Mouse (Mus musculus): ENCODE measurements around the gene Gbx1. TPM values are rescaled to one million over a fixed set of nuclear protein-coding genes. Genes with fewer than 3 reads are reported as not detected.

Gbx1 gene
- total and polyA plus RNA-seq, 3 experiments: 0.08 to 0.49 TPM; not detected in 1

DNA sequence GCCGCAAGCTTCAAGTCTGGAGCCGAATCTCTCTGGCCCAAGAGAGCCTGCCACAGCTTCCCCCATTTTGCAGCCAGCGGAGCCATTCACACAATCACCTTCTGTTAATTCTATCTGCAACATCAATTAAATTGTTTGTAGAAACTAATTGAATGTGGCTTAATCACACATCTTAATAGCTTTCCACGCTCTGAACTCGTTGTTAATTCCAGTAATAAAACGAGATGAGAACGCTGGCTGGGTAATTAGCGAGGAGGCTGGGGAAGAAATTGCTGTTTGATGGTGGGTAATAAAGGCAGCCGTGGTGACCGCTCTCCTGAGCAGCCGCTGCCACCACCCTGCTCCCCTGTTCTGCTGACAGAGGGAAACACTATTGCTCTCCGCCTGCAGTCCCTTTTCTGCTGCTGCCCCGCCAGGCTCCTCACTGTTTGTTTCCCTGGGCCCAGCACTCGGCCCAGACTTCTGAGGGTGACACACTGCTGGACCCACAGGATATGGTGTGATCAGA, 36.5 kb downstream of the Gbx1 start:
- Histone ChIP-seq H3K27me3 (ENCODE audit: control insufficient read depth in 1 of 2, insufficient read depth in 2 of 2, low read length in 2 of 2) (no peaks in the 10 kb centered on the region), H3K79me2 (ENCODE audit: control insufficient read depth, insufficient read depth, low read length, poor library complexity) (no peaks in the 10 kb centered on the region), H3K27ac (ENCODE audit: control insufficient read depth, low read depth, low read length) (no peak overlapping the region), H3K4me3 (ENCODE audit: control insufficient read depth in 1 of 2, insufficient read depth in 1 of 2, low read depth in 2 of 2, low read length in 2 of 2) (no peak overlapping the region), H3K9me3 (replicated peaks; ENCODE audit: insufficient read depth, low read length) (no peaks in the 10 kb centered on the region), H3K4me1 (ENCODE audit: control insufficient read depth in 1 of 2, insufficient read depth in 2 of 2, low read length in 2 of 2) (no peaks in the 10 kb centered on the region), H3K9ac (ENCODE audit: control insufficient read depth, low read depth, low read length, poor library complexity, severe bottlenecking) (no peak overlapping the region), H3K36me3 (ENCODE audit: control insufficient read depth in 1 of 2, insufficient read depth in 2 of 2, low read length in 2 of 2) (peaks cover 0 to 30% of the 10 kb centered on the region in 2 experiments; a peak in 2 of 4 replicates)
- no peak for TF ChIP-seq USF1 (IDR thresholded peaks at IDR 0.05; ENCODE audit: low read depth, low read length)
- no peak for TF ChIP-seq TAL1 (IDR thresholded peaks at IDR 0.05; ENCODE audit: low read length)
- TF ChIP-seq ZNF384 (IDR thresholded peaks at IDR 0.05; ENCODE audit: low read depth, low read length): no peak
- TF ChIP-seq TBP (IDR thresholded peaks at IDR 0.05; ENCODE audit: low read depth, low read length): no peak
- no peak for TF ChIP-seq MAFK (IDR thresholded peaks at IDR 0.05; ENCODE audit: borderline replicate concordance, low read depth, low read length)
- no peak for TF ChIP-seq ELF1 (IDR thresholded peaks at IDR 0.05; ENCODE audit: low read depth, low read length)
- TF ChIP-seq CHD2 (IDR thresholded peaks at IDR 0.05; ENCODE audit: low read length): no peak
- no peak for TF ChIP-seq UBTF (IDR thresholded peaks at IDR 0.05; ENCODE audit: borderline replicate concordance, insufficient read depth, low read depth, low read length)
- no peak for TF ChIP-seq NRF1 (IDR thresholded peaks at IDR 0.05; ENCODE audit: insufficient read depth, low read depth, low read length, poor library complexity, severe bottlenecking)
- DNase-seq (ENCODE audit: low read depth, low spot score): no peak

DNA sequence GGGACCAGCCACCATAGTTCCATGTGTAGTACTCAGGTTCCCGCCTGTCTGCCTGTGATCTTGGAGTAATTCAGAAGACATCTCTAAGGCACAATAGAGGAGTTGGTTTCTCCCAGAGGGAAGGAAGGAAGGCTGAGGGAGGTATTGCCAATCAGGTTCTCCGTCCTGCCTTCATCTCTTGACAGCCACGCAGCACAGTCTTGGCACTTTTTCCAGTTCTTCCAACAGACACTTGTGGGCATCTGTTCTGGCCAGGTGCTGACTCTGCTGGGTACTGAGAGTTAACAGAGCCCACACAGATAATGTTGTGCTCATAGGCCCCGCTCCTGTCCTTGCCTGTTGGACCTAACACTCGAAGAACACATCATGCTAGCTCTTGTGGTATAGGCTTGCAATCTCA, 40.3 kb downstream of the Gbx1 start:
- Histone ChIP-seq H3K4me1 (ENCODE audit: control insufficient read depth in 1 of 2, insufficient read depth in 2 of 2, low read length in 2 of 2) (no peaks in the 10 kb centered on the region), H3K27me3 (ENCODE audit: control insufficient read depth in 1 of 2, insufficient read depth in 2 of 2, low read length in 2 of 2) (no peaks in the 10 kb centered on the region), H3K4me3 (ENCODE audit: control insufficient read depth in 1 of 2, insufficient read depth in 1 of 2, low read depth in 2 of 2, low read length in 2 of 2) (no peak overlapping the region), H3K36me3 (ENCODE audit: control insufficient read depth in 1 of 2, insufficient read depth in 2 of 2, low read length in 2 of 2) (peaks cover 0 to 22% of the 10 kb centered on the region in 2 experiments; a peak in 2 of 4 replicates), H3K9me3 (replicated peaks; ENCODE audit: insufficient read depth, low read length) (no peaks in the 10 kb centered on the region), H3K79me2 (ENCODE audit: control insufficient read depth, insufficient read depth, low read length, poor library complexity) (no peaks in the 10 kb centered on the region), H3K27ac (ENCODE audit: control insufficient read depth, low read depth, low read length) (no peak overlapping the region), H3K9ac (ENCODE audit: control insufficient read depth, low read depth, low read length, poor library complexity, severe bottlenecking) (no peak overlapping the region)
- no peak for TF ChIP-seq TCF12 (IDR thresholded peaks at IDR 0.05; ENCODE audit: low read depth, low read length)
- no peak for TF ChIP-seq POLR2AphosphoS2 (IDR thresholded peaks at IDR 0.05; ENCODE audit: low read length)
- TF ChIP-seq CHD2 (IDR thresholded peaks at IDR 0.05; ENCODE audit: low read length): no peak
- TF ChIP-seq USF1 (IDR thresholded peaks at IDR 0.05; ENCODE audit: low read depth, low read length): no peak
- TF ChIP-seq ZKSCAN1 (IDR thresholded peaks at IDR 0.05; ENCODE audit: low read depth, low read length): no peak
- no peak for TF ChIP-seq ZNF384 (IDR thresholded peaks at IDR 0.05; ENCODE audit: low read depth, low read length)
- TF ChIP-seq MAX (IDR thresholded peaks at IDR 0.05; ENCODE audit: low read length): no peak
- no peak for TF ChIP-seq BHLHE40 (IDR thresholded peaks at IDR 0.05; ENCODE audit: borderline replicate concordance, low read depth, low read length)
- no peak for TF ChIP-seq HCFC1 (IDR thresholded peaks at IDR 0.05; ENCODE audit: low read depth, low read length)
- TF ChIP-seq CHD1 (IDR thresholded peaks at IDR 0.05; ENCODE audit: low read depth, low read length): no peak
- TF ChIP-seq MAFK (IDR thresholded peaks at IDR 0.05; ENCODE audit: borderline replicate concordance, low read depth, low read length): no peak
- TF ChIP-seq EP300 (IDR thresholded peaks at IDR 0.05; ENCODE audit: low read depth in 1 of 2, low read length in 2 of 2): no peak
- TF ChIP-seq TBP (IDR thresholded peaks at IDR 0.05; ENCODE audit: low read depth, low read length): no peak
- no peak for TF ChIP-seq GATA1 (IDR thresholded peaks at IDR 0.05; ENCODE audit: low read depth, low read length)
- no peak for TF ChIP-seq USF2 (IDR thresholded peaks at IDR 0.05; ENCODE audit: borderline replicate concordance in 1 of 2, insufficient read depth in 1 of 2, low read depth in 1 of 2, low read length in 2 of 2)
- DNase-seq (ENCODE audit: low read depth, low spot score): no peak

Data from MEL (cell line).